Mouse (Mus musculus): ENCODE measurements around the gene Tmx2. TPM values are rescaled to one million over a fixed set of nuclear protein-coding genes. Genes with fewer than 3 reads are reported as not detected.
A peak's percentile ranks its signal among the peaks of the same experiment; 100 is the strongest.

Gene Tmx2
- polyA plus RNA-seq, 1 experiment from 2014 or later, result 161 TPM

DNA sequence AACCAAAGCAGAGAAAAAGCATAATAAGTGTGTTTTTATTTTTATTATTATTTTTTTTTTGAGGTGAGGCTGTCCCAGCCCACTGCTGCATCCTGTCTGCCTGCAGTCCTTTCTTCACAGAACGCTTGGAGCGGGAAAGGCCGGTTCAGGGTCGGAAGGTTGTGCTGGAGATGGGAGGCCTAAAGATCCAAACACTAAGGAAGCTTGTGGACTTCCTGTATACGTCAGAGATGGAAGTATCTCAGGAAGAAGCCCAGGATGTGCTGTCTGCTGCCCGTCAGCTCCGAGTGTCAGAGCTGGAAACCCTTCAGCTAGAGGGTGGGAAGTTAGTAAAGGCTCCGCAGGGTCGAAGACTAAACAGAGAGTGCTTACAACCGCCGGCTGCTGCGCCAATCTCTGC lies 12.9 kb downstream of the Tmx2 start:
- ATAC-seq (ENCODE audit: insufficient number of reproducible peaks, insufficient read depth, low FRiP score, low read depth), result no peak
- H3K27me3 ChIP-seq (ENCODE audit: control insufficient read depth, insufficient read depth, low read length), result no peaks in the 10 kb centered on the region
- H3K4me3 ChIP-seq (ENCODE audit: control insufficient read depth in 1 of 2, insufficient read depth in 1 of 2, low read depth in 1 of 2, low read length in 2 of 2), result no peak overlapping the region
- no peaks in the 10 kb centered on the region for H3K9me3 ChIP-seq (ENCODE audit: control insufficient read depth, low read length)
- H3K4me1 ChIP-seq (ENCODE audit: control insufficient read depth in 2 of 2, insufficient read depth in 2 of 2, low read length in 2 of 2), result peaks cover 6 to 11% of the 10 kb centered on the region in 2 experiments; a peak in 3 of 4 replicates
- H3K4me2 ChIP-seq (ENCODE audit: low read length), result no peak overlapping the region
- peaks cover 14% of the 10 kb centered on the region; the same call in 1 of the 2 replicates for H3K36me3 ChIP-seq (ENCODE audit: control insufficient read depth, insufficient read depth, low read length)
- H3K9ac ChIP-seq (ENCODE audit: low read length), result no peak overlapping the region
- WGBS, result 45% methylated on average over 12 of the region's 12 CpGs
- peak overlapping the region; percentile 51 to 58 for H3K27ac ChIP-seq (replicated peaks in 1 of 2; ENCODE audit: control insufficient read depth in 1 of 2, insufficient read depth in 1 of 2, low read depth in 2 of 2, low read length in 2 of 2)

DNA sequence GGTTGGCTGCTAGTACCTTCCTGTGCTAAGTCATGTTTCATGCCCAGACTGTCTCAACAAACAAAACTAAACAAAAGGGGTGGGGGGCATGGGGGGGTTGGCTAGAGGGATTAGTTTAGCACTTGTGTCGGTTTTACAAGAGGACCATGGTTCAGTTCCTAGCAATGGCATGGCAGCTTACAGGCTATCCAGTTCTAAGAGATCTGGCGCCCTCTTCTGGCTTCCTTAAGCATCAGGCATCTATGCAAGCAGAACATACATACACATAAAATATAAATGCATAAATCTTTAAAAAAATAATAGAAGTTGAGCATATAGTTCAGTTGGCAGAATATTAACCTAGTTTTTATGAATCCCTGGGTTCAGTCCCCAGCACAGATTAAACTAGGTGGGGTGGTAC lies 16.1 kb downstream of the Tmx2 start:
- H3K27me3 ChIP-seq (ENCODE audit: control insufficient read depth, insufficient read depth, low read length), result no peaks in the 10 kb centered on the region
- peaks cover 0 to 6% of the 10 kb centered on the region in 2 experiments; a peak in 1 of 4 replicates for H3K4me1 ChIP-seq (ENCODE audit: control insufficient read depth in 2 of 2, insufficient read depth in 2 of 2, low read length in 2 of 2)
- H3K27ac ChIP-seq (replicated peaks in 1 of 2; ENCODE audit: control insufficient read depth in 1 of 2, insufficient read depth in 1 of 2, low read depth in 2 of 2, low read length in 2 of 2), result no peak overlapping the region
- no peak overlapping the region for H3K4me3 ChIP-seq (ENCODE audit: control insufficient read depth in 1 of 2, insufficient read depth in 1 of 2, low read depth in 1 of 2, low read length in 2 of 2)
- no peak overlapping the region for H3K9ac ChIP-seq (ENCODE audit: low read length)
- no peak overlapping the region for H3K4me2 ChIP-seq (ENCODE audit: low read length)
- H3K9me3 ChIP-seq (ENCODE audit: control insufficient read depth, low read length), result no peaks in the 10 kb centered on the region
- WGBS, result 21% methylated on average over 2 of the region's 2 CpGs
- no peaks in the 10 kb centered on the region; the same call in 1 of the 2 replicates for H3K36me3 ChIP-seq (ENCODE audit: control insufficient read depth, insufficient read depth, low read length)
- ATAC-seq (ENCODE audit: insufficient number of reproducible peaks, insufficient read depth, low FRiP score, low read depth), result no peak

DNA sequence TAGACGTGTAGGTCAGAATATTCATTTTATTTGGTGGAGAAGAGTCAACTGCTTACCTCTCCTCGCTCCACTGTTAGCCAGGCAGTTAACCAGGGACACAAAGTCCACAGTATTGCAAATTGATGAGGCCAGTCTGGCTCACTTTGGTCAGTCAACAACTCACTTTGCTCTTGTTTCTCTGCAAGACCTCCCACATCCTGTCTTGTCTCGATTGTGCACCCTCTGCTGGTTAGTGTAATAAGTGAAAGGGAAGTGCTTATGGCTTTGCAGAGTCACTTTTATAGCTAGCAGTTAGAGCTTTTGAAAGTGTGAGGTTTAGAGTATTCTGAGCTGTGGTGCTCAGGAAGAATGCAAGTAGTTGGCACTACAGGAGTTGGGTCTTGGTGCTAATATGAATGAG lies 18.7 kb downstream of the Tmx2 start:
- Histone ChIP-seq H3K9me3 (ENCODE audit: control insufficient read depth, low read length) (no peaks in the 10 kb centered on the region), H3K4me1 (ENCODE audit: control insufficient read depth in 2 of 2, insufficient read depth in 2 of 2, low read length in 2 of 2) (no peaks in the 10 kb centered on the region), H3K9ac (ENCODE audit: low read length) (no peak overlapping the region), H3K4me2 (ENCODE audit: low read length) (no peak overlapping the region), H3K27me3 (ENCODE audit: control insufficient read depth, insufficient read depth, low read length) (no peaks in the 10 kb centered on the region), H3K36me3 (ENCODE audit: control insufficient read depth, insufficient read depth, low read length) (no peaks in the 10 kb centered on the region), H3K4me3 (ENCODE audit: control insufficient read depth in 1 of 2, insufficient read depth in 1 of 2, low read depth in 1 of 2, low read length in 2 of 2) (no peak overlapping the region), H3K27ac (replicated peaks in 1 of 2; ENCODE audit: control insufficient read depth in 1 of 2, insufficient read depth in 1 of 2, low read depth in 2 of 2, low read length in 2 of 2) (no peak overlapping the region)
- WGBS, result 59% methylated on average over 3 of the region's 3 CpGs
- ATAC-seq (ENCODE audit: insufficient number of reproducible peaks, insufficient read depth, low FRiP score, low read depth), result no peak

DNA sequence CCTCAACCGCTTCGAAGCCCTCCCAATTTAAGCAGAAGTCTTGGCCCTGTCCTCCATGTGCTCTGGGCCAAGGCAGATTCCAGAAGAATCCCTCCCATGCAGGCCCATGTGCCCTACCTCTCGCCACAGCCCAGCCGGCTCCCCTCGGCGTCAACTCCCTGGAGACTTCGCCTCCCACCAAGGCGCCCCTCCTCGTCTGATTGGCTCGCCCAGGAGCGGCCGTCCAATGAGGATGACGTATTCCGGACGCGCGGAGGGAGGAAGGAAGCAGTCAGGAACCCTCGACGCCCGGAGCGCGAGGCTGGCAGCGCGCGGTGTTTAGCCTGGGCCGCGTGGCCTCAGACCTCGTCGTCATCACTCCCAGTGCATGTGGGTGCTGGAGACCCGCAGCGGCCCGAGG lies 20.1 kb downstream of the Tmx2 start, which contains the start of gene Btbd18:
TSS of gene Btbd18 (plus strand) at position 274 of the 400 bp plus-strand sequence.
- no peaks in the 10 kb centered on the region for H3K9me3 ChIP-seq (ENCODE audit: control insufficient read depth, low read length)
- 91% methylated on average over 32 of the region's 32 CpGs for WGBS
- H3K4me2 ChIP-seq (ENCODE audit: low read length), result no peak within 1 kb of the TSS
- H3K27ac ChIP-seq (replicated peaks in 1 of 2; ENCODE audit: control insufficient read depth in 1 of 2, insufficient read depth in 1 of 2, low read depth in 2 of 2, low read length in 2 of 2), result no peak within 1 kb of the TSS
- H3K4me3 ChIP-seq (ENCODE audit: control insufficient read depth in 1 of 2, insufficient read depth in 1 of 2, low read depth in 1 of 2, low read length in 2 of 2), result no peak within 1 kb of the TSS
- no peaks in the 10 kb centered on the region for H3K36me3 ChIP-seq (ENCODE audit: control insufficient read depth, insufficient read depth, low read length)
- ATAC-seq (ENCODE audit: insufficient number of reproducible peaks, insufficient read depth, low FRiP score, low read depth), result no peak
- H3K4me1 ChIP-seq (ENCODE audit: control insufficient read depth in 2 of 2, insufficient read depth in 2 of 2, low read length in 2 of 2), result no peaks in the 10 kb centered on the region
- H3K27me3 ChIP-seq (ENCODE audit: control insufficient read depth, insufficient read depth, low read length), result no peaks in the 10 kb centered on the region
- H3K9ac ChIP-seq (ENCODE audit: low read length), result no peak within 1 kb of the TSS

DNA sequence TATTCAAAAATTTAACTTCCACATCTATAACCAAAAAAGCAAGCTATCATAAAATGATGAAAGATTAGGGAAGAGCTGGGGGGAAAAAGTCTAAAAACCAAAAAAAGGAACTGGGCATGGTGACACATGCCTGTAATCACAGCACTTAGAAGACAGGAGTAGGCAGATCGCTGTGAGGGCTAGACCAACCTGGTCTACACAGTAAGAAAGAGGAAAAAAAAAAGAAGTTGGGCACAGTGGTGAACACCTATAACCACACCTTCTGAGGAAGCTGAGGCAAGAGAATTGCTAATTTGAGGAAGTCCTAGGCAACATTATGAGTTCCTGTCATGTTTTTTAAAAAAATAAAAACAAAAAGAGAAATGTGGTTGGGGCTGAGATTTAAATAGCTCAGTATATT lies 23.1 kb downstream of the Tmx2 start:
- Histone ChIP-seq H3K4me2 (ENCODE audit: low read length) (no peak overlapping the region), H3K4me3 (ENCODE audit: control insufficient read depth in 1 of 2, insufficient read depth in 1 of 2, low read depth in 1 of 2, low read length in 2 of 2) (no peak overlapping the region), H3K27me3 (ENCODE audit: control insufficient read depth, insufficient read depth, low read length) (no peaks in the 10 kb centered on the region), H3K36me3 (ENCODE audit: control insufficient read depth, insufficient read depth, low read length) (no peaks in the 10 kb centered on the region), H3K9me3 (ENCODE audit: control insufficient read depth, low read length) (no peaks in the 10 kb centered on the region), H3K9ac (ENCODE audit: low read length) (no peak overlapping the region), H3K4me1 (ENCODE audit: control insufficient read depth in 2 of 2, insufficient read depth in 2 of 2, low read length in 2 of 2) (no peaks in the 10 kb centered on the region), H3K27ac (replicated peaks in 1 of 2; ENCODE audit: control insufficient read depth in 1 of 2, insufficient read depth in 1 of 2, low read depth in 2 of 2, low read length in 2 of 2) (no peak overlapping the region)
- no peak for ATAC-seq (ENCODE audit: insufficient number of reproducible peaks, insufficient read depth, low FRiP score, low read depth)
- WGBS, result 58% methylated on average over 1 of the region's 1 CpGs

DNA sequence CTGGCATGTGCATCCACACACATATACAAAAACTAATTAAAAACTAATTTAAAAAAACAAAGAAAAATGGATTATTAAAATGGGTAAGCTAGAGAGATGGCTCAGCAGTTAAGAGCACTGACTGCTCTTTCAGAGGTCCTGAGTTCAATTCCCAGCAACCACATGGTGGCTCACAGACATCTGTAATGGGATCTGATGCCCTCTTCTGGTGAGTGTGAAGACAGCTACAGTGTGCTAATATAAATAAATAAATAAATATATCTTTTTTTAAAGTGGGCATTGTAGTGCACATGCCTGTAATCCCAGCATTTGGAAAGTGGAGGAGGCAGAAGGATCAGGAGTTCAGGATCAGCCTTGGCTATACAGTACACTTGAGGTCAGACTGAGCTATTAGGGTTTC lies 25.6 kb downstream of the Tmx2 start:
- Histone ChIP-seq H3K9ac (ENCODE audit: low read length) (no peak overlapping the region), H3K4me1 (ENCODE audit: control insufficient read depth in 2 of 2, insufficient read depth in 2 of 2, low read length in 2 of 2) (no peaks in the 10 kb centered on the region), H3K27ac (replicated peaks in 1 of 2; ENCODE audit: control insufficient read depth in 1 of 2, insufficient read depth in 1 of 2, low read depth in 2 of 2, low read length in 2 of 2) (no peak overlapping the region), H3K27me3 (ENCODE audit: control insufficient read depth, insufficient read depth, low read length) (no peaks in the 10 kb centered on the region), H3K36me3 (ENCODE audit: control insufficient read depth, insufficient read depth, low read length) (no peaks in the 10 kb centered on the region), H3K9me3 (ENCODE audit: control insufficient read depth, low read length) (no peaks in the 10 kb centered on the region), H3K4me2 (ENCODE audit: low read length) (no peak overlapping the region), H3K4me3 (ENCODE audit: control insufficient read depth in 1 of 2, insufficient read depth in 1 of 2, low read depth in 1 of 2, low read length in 2 of 2) (no peak overlapping the region)
- ATAC-seq (ENCODE audit: insufficient number of reproducible peaks, insufficient read depth, low FRiP score, low read depth), result no peak

DNA sequence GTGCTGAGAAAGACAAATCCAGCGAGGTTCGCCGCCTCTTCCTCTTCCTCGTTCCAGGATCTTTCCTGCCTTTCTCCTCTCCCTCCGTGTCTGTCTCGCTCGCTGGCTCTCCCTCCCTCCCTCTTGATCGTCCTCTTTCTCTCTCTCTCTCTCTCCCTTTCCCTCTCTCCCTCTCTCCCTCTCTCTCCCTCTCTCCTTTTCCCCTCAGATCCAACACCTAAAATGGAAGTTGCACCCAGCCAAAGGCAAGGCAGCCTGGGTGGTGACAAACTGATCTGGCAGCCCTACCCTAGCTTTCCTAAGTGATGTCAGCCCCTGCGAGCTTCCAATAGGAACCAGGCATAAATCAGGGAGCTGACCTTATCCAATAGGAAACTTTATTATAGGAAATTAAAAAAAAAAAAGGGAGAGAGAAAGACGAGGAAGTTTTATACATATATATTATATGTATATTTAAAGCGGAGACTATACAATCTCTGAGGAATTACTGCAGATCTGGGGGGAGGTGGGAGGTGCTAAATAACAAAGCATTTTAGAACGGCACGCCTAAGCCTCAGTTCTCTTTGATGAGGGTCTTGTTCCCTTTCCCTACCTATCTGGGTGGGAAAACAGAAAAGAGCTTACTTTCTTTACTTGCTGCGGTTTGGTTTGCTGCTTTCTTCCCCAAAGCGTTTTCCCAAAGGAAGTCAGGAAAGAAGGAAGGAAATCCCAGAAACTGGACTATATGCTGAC lies 28.3 kb downstream of the Tmx2 start, which contains the start of gene Ctnnd1:
TSS of gene Ctnnd1 (minus strand) at position 302 of the 732 bp plus-strand sequence.
- Histone ChIP-seq H3K4me2 (ENCODE audit: low read length) (peak within 1 kb of the TSS; percentile 79), H3K27me3 (ENCODE audit: control insufficient read depth, insufficient read depth, low read length) (no peaks in the 10 kb centered on the region), H3K4me3 (ENCODE audit: control insufficient read depth in 1 of 2, insufficient read depth in 1 of 2, low read depth in 1 of 2, low read length in 2 of 2) (peak within 1 kb of the TSS; percentile 65 to 86), H3K9ac (ENCODE audit: low read length) (peak within 1 kb of the TSS; percentile 86), H3K4me1 (ENCODE audit: control insufficient read depth in 2 of 2, insufficient read depth in 2 of 2, low read length in 2 of 2) (peaks cover 3 to 24% of the 10 kb centered on the region in 2 experiments; a peak in 3 of 4 replicates), H3K36me3 (ENCODE audit: control insufficient read depth, insufficient read depth, low read length) (no peaks in the 10 kb centered on the region), H3K27ac (replicated peaks in 1 of 2; ENCODE audit: control insufficient read depth in 1 of 2, insufficient read depth in 1 of 2, low read depth in 2 of 2, low read length in 2 of 2) (peak within 1 kb of the TSS; percentile 95 to 99), H3K9me3 (ENCODE audit: control insufficient read depth, low read length) (no peaks in the 10 kb centered on the region)
- ATAC-seq (ENCODE audit: insufficient number of reproducible peaks, insufficient read depth, low FRiP score, low read depth), result peak; percentile 93
- WGBS, result under 1% methylated on average over 15 of the region's 15 CpGs

Data from heart, embryonic 14.5 days (tissue).